Mouse (Mus musculus) natural killer cell, adult 2 months (primary cell): Measurements from ENCODE around the gene Ube2ql1.

Source experiments
- DNase-seq, 2 experiments: peaks; one replicate each; pipeline ENCODE4 v3.0.0; 2022; ENCODE audit warnings: low spot score in 2 of 2

The Ube2ql1 gene

DNA sequence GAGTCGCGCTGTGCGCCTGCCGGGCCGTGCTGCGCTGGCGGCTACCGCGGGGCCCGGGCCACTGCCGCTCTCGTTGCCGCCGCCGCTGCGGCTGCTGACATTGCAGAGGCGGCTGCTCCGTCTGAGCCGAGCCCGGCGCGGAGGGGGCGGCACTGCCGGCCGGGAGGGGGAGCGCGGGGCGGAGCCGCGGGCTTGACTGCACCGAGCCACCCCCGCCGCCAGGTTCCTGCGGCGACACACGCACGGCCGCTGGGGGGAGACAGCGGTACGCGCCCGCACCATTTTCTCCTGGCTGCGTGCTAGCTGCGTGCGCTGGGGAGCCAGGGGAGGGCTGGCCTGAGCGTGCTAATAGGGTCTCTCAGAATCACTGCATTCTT is at the start of gene Ube2ql1:
Ube2ql1 (minus strand) TSS at position 131 of the 377 bp plus-strand sequence.
- peak in 1 of 2 experiments; percentile 9 for DNase-seq

DNA sequence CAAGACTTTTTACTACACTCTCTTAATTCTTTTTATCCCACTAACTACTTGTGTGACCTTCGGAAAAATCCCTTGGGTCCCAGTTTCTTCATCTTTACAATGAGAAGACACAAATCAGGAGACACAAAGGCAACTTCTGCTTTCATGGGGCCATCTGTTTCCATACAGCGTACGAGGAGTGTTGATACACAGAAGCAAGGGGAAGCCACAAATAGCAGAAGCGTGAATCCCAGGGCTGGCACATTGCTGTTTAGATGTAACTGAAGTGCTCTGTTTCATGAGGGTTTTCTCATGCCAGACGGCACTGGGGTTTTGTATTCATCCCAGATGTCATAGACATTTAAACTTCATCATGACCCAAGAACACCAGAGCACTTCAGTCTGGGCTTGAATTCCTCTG is 49.0 kb upstream of the Ube2ql1 start:
- no peak for DNase-seq

DNA sequence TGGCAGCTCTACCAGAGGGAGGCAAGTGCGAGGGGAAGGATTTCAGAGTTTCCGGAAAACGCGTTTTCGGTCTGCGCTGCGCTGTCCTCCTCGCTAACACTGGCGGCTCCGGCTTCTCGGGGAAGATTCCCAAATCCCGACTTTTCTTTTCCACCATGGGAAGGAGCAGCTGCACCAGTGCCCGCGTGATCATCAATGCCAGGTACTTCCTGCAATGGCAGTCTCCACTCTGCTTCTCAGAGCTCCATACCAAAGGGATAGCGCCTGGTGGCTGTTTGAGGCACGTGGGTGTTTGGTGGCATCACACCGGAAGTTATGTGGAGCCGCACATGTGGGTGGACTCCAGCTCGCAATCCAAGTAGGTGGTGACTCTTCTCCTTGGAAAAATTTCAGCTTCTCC is 38.5 kb upstream of the Ube2ql1 start:
- DNase-seq: no peak

DNA sequence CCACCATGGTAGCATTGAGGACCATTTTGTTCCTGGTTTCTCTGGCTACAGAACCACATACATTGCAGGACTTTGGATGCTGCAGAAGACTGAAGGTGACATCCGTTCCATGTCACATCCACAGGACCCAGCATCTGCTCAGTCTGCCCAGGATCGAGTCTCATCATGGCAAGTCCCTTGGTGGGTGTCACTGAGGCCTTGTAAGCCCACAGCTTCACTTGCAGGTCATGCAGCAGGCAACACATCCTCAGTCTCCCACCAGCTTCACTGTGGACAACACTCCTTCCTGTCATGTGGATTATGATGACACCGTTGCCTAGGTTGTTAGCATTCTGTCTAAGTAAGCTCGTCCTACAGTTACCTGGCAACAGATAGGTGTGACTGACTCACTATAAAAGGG is 32.7 kb upstream of the Ube2ql1 start:
- DNase-seq: no peak

DNA sequence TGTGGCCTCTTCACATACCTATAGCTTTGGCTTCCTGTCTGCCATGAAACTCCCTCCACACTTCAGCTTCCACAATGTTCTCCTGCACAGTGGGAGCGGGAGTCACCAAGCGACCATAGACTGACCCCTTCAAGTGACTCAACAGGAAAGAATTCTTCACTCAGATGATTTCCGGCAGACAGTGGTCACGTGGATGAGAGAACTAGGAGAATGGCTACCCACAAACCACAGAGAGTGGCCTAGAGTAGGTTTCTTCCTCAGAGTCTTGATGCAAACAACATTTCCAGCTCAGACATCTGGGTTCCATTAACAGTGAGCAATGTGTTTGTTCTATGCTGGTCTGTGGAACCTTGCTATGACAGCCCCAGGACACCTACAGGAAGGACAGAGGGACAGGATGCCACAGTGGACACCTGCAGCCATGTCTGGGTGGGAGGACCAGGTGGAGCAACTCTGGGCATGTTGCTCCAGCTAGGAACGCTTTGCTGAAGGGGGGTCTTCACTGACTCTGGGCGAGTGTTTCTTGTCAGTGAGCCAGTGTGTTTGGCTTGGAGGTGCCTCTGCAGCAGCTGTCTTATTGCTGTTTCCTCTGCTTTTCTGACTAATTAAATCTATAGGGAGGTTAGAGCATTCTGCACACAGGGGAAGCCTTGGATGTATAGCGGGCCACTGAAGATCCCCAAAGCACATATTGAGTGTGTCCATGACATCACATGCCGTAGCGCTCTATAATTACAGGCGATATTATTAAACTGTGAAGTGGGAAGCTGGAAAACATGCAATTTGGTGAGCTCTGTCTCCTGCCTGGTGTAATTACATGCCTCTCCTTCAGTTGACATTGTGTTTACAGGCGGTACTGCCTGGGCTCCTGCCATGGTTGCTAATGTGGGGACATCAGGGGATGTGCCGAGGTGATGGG is 31.1 kb upstream of the Ube2ql1 start:
- no peak for DNase-seq

DNA sequence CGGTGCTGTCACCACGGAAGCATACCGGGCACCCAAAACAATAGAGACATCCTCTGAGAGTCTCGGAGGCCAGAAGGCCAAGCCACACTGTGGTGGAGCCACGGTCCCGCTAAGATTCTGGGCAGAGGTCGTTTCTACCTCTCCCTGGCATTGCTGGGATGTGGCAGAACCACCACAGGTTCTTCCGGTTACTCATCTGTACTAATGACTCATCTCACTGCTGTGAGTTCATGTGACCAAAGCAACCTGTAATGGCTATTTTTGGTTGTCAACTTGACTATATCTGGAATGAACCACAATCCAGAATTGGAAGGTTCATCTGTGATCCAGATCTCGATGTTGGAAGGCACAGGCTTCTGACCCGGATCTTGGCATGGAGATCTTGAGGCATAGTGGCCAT is 28.5 kb upstream of the Ube2ql1 start:
- no peak for DNase-seq

DNA sequence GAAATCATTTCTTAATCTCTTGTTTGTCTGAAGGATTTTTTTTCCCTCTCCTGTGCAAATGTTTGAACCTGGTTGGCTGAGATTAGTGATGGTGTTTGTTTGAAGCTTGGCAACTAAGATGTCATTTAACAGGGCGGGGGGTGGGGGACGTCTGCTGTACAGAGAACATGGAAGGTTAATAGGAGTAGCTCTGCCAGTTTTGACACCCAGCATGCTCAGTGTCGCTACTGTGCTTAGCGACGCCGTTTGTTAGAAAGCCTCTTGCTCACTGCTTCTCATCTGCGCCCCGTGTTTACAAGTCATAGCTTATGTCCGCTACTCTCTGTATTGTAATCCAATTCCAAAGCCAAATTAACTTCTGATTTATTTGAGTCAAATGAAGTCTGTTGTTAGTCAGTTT is 25.0 kb upstream of the Ube2ql1 start:
- DNase-seq: no peak

DNA sequence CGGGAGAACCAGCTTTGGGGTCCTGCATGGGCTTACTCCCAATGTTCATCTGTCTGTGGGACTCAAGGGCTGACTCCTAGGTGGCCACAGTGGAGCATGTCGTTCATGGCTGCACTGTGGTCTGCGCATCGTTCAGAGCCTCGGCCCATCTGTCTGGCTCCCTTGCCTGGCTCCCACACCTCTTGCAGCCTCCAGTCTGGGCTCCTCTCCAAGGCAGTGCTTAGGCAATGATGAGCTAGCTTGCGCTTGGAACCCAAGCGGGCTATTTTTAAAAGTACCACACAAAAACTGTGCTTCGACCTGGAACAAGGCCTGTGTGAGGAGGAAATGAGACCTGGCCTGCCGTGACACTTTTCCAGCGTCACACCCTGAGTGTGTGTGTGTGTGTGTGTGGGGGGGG is 21.7 kb upstream of the Ube2ql1 start:
- DNase-seq: no peak

DNA sequence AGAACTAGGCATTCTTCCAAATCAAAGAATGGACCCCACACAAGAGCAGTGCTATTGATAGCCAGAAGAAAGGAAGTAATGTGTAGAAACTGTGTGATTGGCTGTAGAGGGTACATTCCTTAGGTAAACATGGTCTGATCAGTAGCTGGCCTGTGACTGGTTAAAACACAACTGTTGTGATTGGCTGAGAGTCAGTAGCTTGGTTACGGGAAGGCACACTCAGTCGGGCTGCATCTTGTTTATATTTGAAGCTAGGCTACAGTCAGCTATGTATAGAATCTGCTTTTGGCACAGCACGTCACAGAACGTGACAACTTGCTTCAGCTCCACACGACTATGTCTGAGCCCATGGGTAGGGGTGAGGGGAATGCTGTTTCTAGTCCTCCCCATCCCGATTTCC is 19.3 kb upstream of the Ube2ql1 start:
- no peak for DNase-seq

DNA sequence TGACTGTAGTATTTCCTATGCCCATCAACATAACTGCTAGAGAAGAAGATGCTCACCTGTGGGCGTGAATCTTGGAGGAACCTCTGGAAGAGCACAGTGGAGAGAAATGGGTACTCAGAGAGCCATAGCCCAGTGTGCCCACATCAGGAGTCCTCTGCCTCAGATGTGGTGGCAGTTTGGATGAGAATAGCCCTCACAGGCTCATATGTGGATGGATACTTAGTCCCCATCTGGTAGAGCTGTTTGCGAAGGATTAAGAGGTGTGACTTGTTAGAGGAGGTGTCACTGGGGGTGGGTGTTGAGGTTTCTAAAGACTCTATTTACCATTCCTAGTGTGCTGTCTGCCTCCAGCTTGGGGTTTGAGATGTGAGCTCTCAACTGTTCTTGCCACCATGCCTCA is 13.2 kb upstream of the Ube2ql1 start:
- DNase-seq: no peak

DNA sequence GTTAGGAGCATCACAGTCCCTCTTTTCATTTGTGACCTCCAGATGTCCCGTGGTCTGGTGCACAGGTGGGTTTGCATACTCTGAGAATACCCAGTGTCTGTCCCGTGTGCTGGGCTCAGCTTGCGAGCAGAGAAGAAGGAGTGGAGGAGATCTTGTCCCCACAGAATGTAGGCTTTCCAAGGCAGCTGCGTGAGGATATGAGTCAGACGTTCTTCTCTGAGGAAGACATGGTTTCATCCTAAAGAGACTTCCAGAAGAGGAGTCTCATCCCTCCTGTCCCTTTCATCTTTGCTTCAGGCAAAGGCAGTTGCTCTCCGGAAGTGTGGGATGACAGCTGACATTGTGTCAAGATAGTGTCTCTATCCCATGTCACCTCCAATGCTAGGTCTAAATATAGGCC is 11.8 kb upstream of the Ube2ql1 start:
- DNase-seq: no peak

DNA sequence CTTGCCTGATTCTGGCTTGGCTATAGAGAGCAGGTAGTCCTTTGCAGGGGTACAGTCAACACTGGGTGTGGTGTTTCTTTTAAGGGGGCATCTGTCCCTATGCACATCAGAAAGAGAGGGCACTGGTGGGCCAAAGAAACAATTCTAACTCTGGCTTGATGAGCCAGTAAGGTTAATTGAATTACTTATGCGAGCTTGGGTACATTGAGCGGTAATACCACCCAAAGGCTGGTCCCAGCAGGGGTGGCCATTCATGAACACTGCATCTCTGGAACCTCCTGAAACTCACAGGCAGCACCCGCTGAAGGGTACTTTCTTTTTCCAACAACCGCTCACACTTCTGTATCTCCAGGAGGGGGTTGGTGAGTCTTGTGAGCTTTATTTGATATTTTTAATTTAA is 9.1 kb upstream of the Ube2ql1 start:
- no peak for DNase-seq

DNA sequence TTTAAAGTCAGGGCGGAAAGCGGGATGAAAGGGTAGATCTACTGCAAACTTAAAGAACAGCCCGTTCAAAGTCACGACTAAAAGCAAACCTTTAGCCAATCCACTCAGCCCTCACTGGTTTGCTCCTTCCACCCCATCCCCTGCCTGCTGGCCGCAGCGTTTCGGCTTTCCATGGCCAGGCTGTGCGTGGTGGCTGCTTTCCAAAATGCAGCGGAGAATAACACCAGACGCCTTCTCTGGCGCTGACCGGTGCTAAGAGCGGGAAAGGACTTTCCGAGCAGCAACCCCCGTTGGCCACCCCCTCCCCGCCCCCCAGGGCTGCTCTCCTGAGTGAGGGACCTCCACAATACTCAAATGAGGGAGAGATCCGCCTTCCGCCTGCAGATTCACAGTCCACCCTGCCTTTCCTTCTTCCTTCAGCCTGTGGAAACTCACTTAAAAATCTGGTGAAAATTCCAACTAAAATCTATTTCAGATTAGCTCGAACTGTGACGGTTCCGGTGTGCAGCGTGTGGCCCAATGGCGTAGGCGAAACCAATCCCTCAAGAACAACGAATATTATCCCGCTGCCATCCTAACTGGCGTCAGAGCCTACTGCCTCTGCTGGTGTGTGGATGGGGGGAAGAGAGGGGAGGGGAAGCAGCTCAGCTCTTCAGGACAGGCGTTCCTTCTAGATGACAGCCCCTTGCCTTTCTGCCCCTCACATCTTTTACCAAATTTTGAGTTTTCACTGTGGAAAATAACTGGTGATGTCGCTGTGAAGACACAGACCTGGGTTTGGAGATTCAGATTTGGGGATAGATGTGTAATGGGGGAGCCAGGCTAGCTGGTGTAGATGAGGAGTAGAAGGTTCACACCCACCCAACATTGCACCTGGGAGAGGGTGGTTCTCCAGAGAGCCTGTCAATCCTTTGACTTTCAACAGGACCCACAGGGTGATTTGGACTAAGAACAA is 919 bp upstream of the Ube2ql1 start:
- no peak for DNase-seq

DNA sequence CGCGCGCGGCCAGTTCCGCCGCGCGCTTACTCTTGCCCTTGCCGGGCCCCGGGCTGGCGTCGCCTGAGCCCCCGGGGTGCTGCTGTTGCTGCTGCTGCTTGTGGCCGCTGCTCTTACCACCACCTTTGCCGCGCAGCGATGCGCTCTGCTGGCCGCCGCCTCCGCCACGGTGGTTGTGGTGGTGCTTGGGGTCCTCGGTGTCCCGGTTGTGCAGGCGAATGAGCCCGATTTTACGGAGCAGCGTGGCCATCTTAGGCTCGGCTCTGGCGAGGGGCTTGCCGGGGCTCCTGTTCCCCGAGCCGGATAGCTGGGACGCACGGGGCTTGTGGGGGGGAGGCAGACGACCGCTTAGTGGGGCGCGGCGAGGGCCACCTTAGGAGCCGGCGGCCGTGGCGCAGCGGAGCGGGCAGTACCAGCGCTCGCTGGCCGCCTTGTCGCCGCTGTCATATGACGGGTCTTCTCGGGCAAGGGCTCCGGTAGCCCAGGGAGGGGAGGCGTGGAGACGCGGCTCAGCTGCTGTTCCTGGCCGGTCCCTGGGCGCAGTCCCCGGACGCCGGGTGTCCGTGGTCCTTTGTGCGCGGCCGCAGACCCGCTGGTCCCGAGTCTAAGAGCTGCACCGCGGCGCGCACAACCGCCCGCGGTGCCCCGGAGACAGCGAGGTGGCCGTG is 464 bp downstream of the Ube2ql1 start:
- DNase-seq: no peak

DNA sequence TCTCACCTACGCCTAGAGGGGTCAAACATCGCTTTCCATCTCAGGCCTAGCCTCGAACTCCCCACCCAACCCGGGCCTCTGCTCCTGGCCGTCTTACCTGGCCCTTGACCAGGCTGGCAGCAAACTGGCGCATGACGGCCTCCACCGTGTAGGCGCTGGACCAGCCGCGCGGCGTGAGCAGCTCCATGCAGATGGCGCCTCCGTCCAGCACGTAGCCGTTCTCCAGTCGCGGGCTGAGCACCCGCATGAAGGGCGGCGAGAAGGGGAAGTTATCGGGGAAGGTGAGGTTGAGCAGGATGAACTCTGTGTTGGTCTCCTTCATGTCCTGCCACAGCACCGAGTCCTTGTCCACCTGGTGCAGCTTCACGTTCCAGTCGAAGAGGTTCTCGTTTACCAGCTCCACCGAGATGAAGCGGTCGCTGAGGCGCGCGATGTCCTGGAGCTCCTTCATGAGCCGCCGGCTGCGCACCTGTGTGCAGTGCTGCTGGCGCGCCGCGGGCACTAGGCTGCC is 1.2 kb downstream of the Ube2ql1 start:
- DNase-seq: no peak

DNA sequence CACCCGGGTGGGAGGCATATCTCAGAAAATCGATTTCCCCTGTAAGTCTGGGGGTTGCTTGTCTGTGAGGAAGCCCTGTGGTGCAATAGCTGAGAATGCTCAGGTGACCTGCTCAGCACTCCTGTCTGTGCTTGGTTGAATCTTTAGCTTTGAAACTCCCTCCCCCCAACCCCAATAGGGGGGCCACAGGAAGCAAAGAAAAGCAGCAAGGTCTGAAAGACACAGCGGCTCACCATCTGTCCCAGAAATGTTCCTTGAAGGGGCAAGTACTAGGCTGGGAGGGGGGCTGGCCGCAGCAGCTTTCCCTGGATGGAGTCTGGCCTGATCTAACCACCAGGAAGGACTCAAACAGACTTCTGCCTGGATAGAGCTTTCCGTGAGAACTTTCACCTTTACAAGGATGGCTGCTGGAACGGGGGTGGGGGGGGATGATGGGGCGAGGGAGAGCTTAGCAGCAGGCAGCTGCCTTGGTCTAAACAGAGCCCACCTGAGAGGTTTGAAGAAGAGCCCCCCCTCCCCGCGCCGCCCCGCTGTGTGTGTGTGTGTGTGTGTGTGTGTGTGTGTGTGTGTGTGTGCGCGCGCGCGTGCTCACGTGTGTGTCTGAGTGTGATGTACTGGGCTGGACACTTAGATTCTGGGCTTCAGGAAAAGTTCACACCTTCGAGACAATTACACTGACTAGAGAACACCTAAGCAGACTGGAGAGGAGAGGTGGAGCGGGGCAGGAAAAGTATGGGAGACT is 2.1 kb downstream of the Ube2ql1 start:
- no peak for DNase-seq

DNA sequence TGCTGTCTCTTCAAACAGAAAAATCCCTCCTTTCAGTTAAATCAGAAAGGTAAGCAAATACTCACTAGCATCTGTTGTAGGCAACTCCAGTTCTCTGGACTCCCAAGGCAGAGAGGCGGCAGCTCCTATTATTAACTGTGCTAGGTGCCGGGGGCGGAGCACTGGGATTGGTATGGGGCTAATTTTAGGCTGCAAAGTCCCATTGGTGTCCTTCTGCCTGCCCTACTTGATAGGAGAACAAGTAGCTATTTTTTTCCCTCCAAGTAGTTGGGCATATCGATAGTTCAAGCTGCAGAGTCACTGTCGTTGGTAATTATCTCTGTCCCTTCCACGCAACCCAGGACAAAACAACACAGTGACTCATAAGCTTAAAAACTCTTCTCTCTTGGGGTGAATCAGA is 7.1 kb downstream of the Ube2ql1 start:
- DNase-seq: no peak

DNA sequence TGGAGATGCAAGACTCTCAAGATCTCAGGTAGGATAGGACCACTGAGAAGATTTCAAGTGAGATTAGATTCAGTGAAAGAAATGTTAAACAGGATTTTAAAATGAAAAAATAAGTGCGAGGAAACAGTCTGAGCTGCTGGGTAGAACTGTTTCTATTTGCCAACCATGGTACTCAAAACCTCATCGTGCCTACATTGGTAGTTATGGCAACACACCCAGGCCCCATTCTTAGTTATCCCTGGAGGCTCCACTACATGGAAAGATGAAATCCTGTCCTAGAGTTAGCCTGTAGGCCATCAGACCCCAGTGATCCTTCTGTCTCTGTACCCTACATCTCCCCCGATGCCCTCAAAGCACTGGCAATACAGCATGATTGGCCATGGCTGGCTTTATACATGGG is 14.3 kb downstream of the Ube2ql1 start:
- no peak for DNase-seq

DNA sequence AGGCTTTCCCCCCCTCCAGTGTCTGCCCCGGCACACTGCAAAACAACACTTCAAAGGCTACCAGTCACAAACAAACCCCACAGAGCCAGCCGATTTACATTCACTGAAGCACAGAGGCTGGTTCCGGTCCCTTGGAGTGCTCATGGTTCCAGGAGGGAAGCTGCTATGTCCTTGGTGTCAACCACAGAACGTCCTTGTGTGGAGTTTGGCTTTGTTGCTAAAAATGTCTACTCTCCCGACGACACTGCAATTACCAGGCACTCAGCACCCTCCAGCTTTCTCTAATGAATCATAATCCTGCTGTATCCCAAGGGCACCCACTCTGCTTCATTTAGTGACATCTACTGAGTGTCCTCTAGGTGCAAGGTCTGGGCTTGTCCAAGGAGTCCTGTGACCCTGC is 18.5 kb downstream of the Ube2ql1 start:
- no peak for DNase-seq

DNA sequence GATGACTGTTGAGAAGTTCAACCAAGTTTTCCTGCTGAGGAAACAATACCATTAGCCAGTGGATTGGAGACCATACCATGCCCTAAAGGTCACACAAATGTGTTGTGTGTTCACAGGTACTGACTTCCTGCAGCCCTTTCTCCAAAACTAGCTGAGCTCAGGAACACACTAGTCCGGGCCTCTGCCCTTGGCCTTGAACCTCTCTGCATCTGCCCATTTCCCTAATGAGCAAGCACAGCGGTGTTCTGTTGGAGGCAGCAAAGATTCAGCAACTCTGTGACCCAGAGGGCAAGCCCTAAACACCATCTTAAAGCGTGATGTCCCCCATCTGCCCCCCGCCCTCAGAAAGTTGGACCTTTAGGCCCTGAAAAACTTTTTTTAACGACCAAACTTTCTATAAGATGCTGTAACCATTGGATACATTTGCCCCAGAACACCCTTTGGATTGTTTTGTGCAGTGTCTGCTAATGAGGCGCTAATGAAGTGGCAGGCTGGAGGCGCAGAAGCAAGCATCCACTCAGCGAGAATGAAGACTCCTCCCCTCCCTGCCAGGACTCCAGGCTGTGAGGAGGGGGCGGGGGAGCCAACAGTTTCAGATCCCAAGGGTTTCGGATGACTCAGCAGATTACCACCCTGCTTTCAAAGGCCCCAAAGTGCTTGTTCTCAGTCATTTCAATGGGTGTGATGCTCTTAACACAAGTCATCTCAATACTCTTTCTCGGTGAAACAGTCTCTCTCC is 21.7 kb downstream of the Ube2ql1 start:
- no peak for DNase-seq

DNA sequence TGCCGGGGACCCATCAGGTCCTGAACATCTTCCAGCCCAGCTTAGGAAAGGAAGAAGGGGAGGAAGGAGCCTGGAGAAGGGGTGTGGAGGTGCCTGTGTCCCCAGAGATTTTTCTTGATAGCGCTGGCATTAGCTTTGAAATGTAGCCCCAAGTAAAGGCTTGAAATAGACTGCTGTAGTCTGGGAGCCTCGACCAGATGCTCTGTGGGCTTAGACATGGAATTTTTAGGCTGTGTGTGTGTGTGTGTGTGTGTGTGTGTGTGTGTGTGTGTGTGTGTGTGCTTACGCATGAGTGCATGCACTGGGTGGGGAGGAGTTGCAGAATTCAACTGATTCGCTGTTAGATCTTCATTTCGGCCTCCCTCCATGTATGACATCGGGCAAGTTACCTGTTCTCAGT is 31.5 kb downstream of the Ube2ql1 start:
- no peak for DNase-seq
